Mouse (Mus musculus): Measurements from ENCODE around the gene Kctd19. TPM values are rescaled to one million over a fixed set of nuclear protein-coding genes. Genes with fewer than 3 reads are reported as not detected.

Gene Kctd19
- not detected for total RNA-seq (2021)

- intact Hi-C loops (cut with DNase I) = no loop called here
- peak; percentile 64 for DNase-seq
Measured at GRCm38 (mm10) chr8:105413391-105413790, at the start of gene Kctd19, which contains the start of gene Lrrc36. Kctd19 (minus strand) TSS chr8:105413502. Lrrc36 (plus strand) TSS chr8:105413571.

GRCm38 (mm10) chr8:105461085-105461803, 47.9 kb upstream of the Kctd19 start:
- intact Hi-C loops (cut with DNase I) = no loop called here
- DNase-seq = no peak

- intact Hi-C loops (cut with DNase I) = no loop called here
- no peak for DNase-seq
Measured at GRCm38 (mm10) chr8:105455218-105455617, 41.9 kb upstream of the Kctd19 start.

DNA sequence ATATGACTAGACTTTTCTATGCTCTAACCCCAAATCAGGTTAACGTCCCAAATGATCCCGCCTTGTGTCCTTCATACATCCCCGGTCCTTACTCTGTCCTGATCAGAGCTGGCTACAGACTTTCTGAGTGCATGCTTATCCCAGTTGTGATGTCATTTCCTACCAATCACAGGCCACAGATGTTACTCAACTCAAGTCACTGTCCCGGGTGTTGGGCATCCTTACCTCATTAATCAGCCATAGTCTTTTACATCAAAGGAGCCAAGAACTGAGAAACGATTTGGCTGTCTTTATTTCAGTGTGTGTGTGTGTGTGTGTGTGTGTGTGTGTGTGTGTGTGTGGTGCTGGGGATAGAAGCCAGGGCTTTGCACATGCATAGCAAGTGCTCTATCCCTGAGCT, 40.8 kb upstream of the Kctd19 start:
- intact Hi-C loops (cut with DNase I) = no loop called here
- no peak for DNase-seq

GRCm38 (mm10) chr8:105453296-105453695, 40.0 kb upstream of the Kctd19 start:
- no peak for DNase-seq
- intact Hi-C loops (cut with DNase I) = no loop called here

- intact Hi-C loops (cut with DNase I) = no loop called here
- no peak for DNase-seq
Measured at GRCm38 (mm10) chr8:105451903-105452603, 38.8 kb upstream of the Kctd19 start.

GRCm38 (mm10) chr8:105450977-105451376, 37.7 kb upstream of the Kctd19 start:
- DNase-seq = no peak
- intact Hi-C loops (cut with DNase I) = no loop called here

- intact Hi-C loops (cut with DNase I) = no loop called here
- DNase-seq = no peak
Measured at GRCm38 (mm10) chr8:105448596-105448995, 35.3 kb upstream of the Kctd19 start.

- no peak for DNase-seq
- intact Hi-C loops (cut with DNase I) = no loop called here
Measured at GRCm38 (mm10) chr8:105448188-105448587, 34.9 kb upstream of the Kctd19 start.

DNA sequence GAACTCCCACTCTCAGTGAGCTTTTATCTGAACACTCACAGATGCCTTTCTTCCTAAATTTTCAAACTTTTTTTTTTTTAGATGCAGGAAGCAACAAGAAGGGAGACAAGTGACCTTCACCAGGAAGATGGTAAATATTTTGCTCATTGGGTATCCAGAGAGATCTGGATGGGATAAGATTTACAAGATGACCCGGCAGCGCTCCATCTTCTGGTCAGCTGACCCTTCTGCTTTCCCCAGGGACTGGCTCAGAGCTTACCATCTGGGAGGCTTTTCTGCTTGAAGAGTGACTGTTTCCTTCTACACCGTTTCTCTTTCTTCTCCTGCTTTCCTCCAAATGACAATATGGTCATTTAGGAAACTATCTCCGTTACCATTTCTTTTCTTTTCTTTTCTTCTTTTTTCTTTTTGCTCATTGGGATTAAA, 32.8 kb upstream of the Kctd19 start:
- intact Hi-C loops (cut with DNase I) = no loop called here

DNA sequence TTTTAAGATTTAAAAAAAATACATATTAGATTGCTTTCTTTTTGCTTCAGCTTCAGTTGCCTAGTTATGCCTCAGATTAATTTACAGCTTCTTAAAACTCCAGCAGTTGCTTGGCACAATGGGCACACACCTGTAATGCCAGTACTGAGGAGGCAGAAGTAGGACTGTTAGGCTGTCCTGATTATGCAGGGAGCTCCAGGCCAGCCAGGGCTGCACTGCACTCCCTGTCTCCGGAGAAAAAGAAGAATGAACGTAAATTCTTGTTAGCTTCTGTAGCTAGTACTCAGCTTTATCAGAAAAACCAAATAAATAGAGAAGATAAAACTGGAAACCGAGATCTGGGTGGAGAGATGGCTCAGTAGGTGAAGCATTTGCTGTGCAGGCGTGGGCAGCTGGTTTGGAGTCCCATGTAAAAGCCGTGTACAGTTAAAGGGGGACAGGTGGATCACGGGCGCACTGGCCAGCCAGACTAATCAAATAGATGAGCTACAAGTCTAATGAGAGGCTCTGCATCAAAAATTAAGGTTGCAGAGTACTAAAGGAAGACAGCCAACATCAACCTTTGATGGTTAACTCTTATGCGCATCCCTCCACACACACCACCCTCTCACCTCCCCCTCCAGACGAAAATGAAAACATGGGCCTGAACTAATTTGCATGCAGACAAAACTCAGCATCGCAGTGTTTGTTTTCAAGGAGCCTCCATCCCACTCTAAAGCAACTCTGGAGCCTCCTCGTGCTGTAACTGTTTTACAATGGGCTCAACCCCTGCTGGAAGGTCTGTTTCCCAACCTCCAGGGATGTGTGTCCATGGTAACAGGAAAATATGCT, 32.2 kb upstream of the Kctd19 start:
- intact Hi-C loops (cut with DNase I) = no loop called here
- peak; percentile 38 for DNase-seq

More for the DNA sequence above, 32.8 kb upstream of the Kctd19 start:
- peak; percentile 81 for DNase-seq

GRCm38 (mm10) chr8:105442661-105443060, 29.4 kb upstream of the Kctd19 start:
- no peak for DNase-seq
- intact Hi-C loops (cut with DNase I) = no loop called here

DNA sequence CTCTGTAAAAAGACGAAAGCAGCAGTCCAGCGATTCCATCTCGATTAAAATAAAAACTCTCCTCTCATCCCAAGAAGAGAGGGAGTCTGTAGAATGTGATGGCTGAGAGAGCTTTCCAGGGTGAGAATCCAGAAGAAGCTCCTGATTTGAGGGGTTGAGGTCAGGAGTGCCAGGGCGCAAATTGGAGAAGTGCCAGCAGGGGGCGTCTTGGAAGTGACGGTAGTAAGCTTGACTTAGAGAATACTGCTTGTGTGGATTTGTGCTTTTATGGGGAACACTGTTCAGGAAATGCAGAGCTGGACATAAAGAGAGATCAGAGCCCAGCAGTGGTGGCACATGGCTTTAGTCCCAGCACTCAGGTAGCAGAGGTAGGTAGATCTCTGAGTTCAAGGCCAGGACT, 28.1 kb upstream of the Kctd19 start:
- peak; percentile 78 for DNase-seq
- intact Hi-C loops (cut with DNase I) = no loop called here

GRCm38 (mm10) chr8:105438865-105439264, 25.6 kb upstream of the Kctd19 start:
- peak; percentile 62 for DNase-seq
- intact Hi-C loops (cut with DNase I) = no loop called here

DNA sequence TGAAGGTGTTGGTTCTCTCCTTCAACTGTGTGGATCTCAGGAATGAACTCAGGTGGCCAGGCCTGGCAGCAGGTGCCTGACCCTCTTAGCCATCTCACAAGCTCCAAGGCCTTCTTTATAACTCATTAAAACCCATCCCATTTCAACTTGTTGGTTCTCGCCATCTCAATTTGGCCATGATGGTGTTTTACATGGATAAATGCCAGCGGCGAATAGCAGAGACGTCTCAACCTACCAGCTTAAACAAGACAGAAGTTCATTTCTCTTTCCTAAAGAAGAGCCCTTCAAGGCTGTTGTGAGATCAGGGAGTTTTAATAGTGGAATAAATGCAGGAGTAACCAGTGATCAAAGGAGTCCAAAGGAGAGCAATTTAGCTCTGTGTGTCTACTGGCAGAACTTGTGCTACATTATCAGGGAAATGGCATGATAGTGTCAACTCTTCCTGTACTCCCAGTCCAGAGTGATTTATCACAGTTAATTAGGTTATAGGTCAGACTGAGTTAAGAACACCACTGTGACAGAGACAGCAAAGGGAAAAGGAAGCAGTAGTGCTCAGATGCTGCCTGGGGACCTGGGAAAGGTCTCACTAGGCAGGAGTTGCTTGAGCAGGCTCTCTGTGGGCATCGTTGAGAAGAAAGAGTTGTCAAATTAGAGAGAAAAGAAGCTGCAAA, 23.9 kb upstream of the Kctd19 start:
- no peak for DNase-seq
- intact Hi-C loops (cut with DNase I) = no loop called here

- intact Hi-C loops (cut with DNase I) = no loop called here
- no peak for DNase-seq
Measured at GRCm38 (mm10) chr8:105436218-105436617, 22.9 kb upstream of the Kctd19 start.

GRCm38 (mm10) chr8:105434136-105434535, 20.8 kb upstream of the Kctd19 start:
- intact Hi-C loops (cut with DNase I) = no loop called here
- no peak for DNase-seq

- DNase-seq = no peak
- intact Hi-C loops (cut with DNase I) = no loop called here
Measured at GRCm38 (mm10) chr8:105433511-105433910, 20.2 kb upstream of the Kctd19 start.

- no peak for DNase-seq
- intact Hi-C loops (cut with DNase I) = no loop called here
Measured at GRCm38 (mm10) chr8:105433021-105433420, 19.7 kb upstream of the Kctd19 start.

DNA sequence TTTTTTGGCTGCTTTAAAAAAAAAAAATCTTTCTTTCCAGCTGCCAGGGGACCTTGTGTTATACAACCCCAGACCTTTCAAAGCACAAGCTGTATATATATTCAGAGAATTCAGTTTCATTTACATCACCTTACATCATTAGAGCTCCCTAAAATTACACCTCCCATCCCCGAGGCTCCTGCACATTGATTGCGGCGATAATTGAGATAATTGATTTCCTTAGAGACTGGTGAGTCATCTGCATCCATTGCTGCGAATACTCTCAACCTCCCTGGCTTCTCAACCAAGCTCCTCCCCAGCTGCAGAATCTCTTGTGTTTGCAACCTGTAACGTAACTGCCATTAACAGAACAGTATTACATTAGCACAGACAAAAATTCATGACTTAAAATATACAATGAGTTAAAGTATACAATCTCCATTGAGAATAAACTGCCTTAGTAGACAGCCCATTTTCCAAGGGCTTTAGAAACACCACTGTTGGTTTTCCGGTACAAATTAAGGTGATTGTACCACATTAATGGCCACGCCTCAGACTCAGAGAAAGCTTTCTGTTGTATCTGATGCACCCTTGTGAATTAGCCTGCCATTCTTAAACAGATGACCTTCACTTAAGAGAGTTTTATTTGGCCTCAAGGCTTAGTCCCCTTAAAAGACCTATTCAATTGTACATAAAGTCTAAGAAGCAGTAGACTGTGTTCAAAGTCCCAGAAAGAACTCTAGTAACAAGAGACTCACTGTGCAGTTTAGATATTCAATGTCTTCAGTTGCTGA, 18.6 kb upstream of the Kctd19 start:
- intact Hi-C loops (cut with DNase I) = no loop called here
- DNase-seq = no peak
